Mouse (Mus musculus) CH12.LX (cell line): ENCODE results near the gene Zfp52.

ENCODE experiments used
- CHD1 ChIP-seq: IDR thresholded peaks from 2 replicates; pipeline ENCODE4 v1.6.1; 2012; ENCODE audit warnings: low read depth, low read length, improper control_type of control experiment, inconsistent platforms
- CTCF ChIP-seq, 2 experiments: IDR thresholded peaks in 1 of 2; conservative IDR thresholded peaks in 1 of 2; 2 replicates each; pipeline ENCODE4 v1.5.1; 2011 to 2012; ENCODE audit warnings: low read depth in 2 of 2, low read length in 2 of 2, improper control_type of control experiment in 1 of 2, inconsistent platforms in 1 of 2, mild to moderate bottlenecking in 1 of 2, moderate library complexity in 1 of 2
- ELF1 ChIP-seq: IDR thresholded peaks from 2 replicates; pipeline ENCODE4 v1.6.1; 2014; ENCODE audit warnings: low read depth, mild to moderate bottlenecking, inconsistent platforms, low read length, improper control_type of control experiment
- EP300 ChIP-seq: IDR thresholded peaks from 2 replicates; pipeline ENCODE4 v1.6.1; 2011; ENCODE audit warnings: low read length, improper control_type of control experiment
- HCFC1 ChIP-seq: IDR thresholded peaks from 2 replicates; pipeline ENCODE4 v1.6.1; 2012; ENCODE audit warnings: low read depth, mild to moderate bottlenecking, inconsistent platforms, low read length, improper control_type of control experiment
- MXI1 ChIP-seq: IDR thresholded peaks from 2 replicates; pipeline ENCODE4 v1.6.1; 2011; ENCODE audit warnings: mild to moderate bottlenecking, low read depth, low read length, improper control_type of control experiment
- MYC ChIP-seq: IDR thresholded peaks from 2 replicates; pipeline ENCODE4 v1.6.1; 2011; ENCODE audit warnings: low read depth, mild to moderate bottlenecking, improper control_type of control experiment, low read length
- PAX5 ChIP-seq: IDR thresholded peaks from 2 replicates; pipeline ENCODE4 v1.6.1; 2012; ENCODE audit warnings: low read length, inconsistent platforms, mixed read lengths
- POLR2A ChIP-seq: IDR thresholded peaks from 2 replicates; pipeline ENCODE4 v1.6.1; 2011; ENCODE audit warnings: low read depth, mild to moderate bottlenecking, improper control_type of control experiment, low read length
- TBP ChIP-seq: conservative IDR thresholded peaks from 2 replicates; pipeline ENCODE4 v1.6.1; 2011; ENCODE audit warnings: low read depth, low read length, improper control_type of control experiment
- USF1 ChIP-seq: IDR thresholded peaks from 2 replicates; pipeline ENCODE4 v1.6.1; 2014; ENCODE audit warnings: low read depth, mild to moderate bottlenecking, inconsistent platforms, low read length, improper control_type of control experiment
- USF2 ChIP-seq: conservative IDR thresholded peaks from 2 replicates; pipeline ENCODE4 v1.6.1; 2011; ENCODE audit warnings: low read depth, low read length, improper control_type of control experiment
- ZC3H11A ChIP-seq: IDR thresholded peaks from 2 replicates; pipeline ENCODE4 v1.6.1; 2012; ENCODE audit warnings: low read depth, mild to moderate bottlenecking, inconsistent platforms, low read length, improper control_type of control experiment
- ZNF384 ChIP-seq: IDR thresholded peaks from 2 replicates; pipeline ENCODE4 v1.6.1; 2012; ENCODE audit warnings: low read depth, low read length, improper control_type of control experiment, inconsistent platforms

- TF ChIP-seq POLR2A, result no peak
- TF ChIP-seq ZC3H11A, result no peak
- no peak for TF ChIP-seq MXI1
- TF ChIP-seq TBP, result no peak
- TF ChIP-seq USF1, result no peak
- TF ChIP-seq HCFC1, result no peak
- no peak for TF ChIP-seq MYC
- TF ChIP-seq PAX5, result no peak
- TF ChIP-seq EP300, result no peak
- TF ChIP-seq CTCF (conservative IDR thresholded peaks at IDR 0.05 in 1 of 2, IDR thresholded peaks at IDR 0.05 in 1 of 2; ENCODE audit: low read depth in 2 of 2, low read length in 2 of 2), result no peak
- no peak for TF ChIP-seq USF2
- no peak for TF ChIP-seq CHD1
- no peak for TF ChIP-seq ZNF384
- TF ChIP-seq ELF1, result no peak
Measured at GRCm38 (mm10) chr17:21566728-21567349, 31.5 kb downstream of the Zfp52 start, which contains the start of gene Zfp948.
